Mouse (Mus musculus): ENCODE measurements at regions not wholly inside any gene's neighbourhood (a gene's known extent, or its start where the extent isn't known, plus 50 kb on each side); places are given as distances from the start of the nearest gene placed in this dataset.

- DNase-seq: no peak
Measured at GRCm38 (mm10) chr1:194330471-194330870, 287.5 kb upstream of the Plxna2 start.

- no peak for DNase-seq
Measured at GRCm38 (mm10) chr1:194320320-194321036, 297.5 kb upstream of the Plxna2 start.

GRCm38 (mm10) chr1:194318351-194318750, 299.7 kb upstream of the Plxna2 start:
- no peak for DNase-seq

GRCm38 (mm10) chr1:194315593-194315992, 302.4 kb upstream of the Plxna2 start:
- DNase-seq: no peak

- peak; percentile 13 to 29 for DNase-seq
Measured at GRCm38 (mm10) chr1:194310373-194310772, 307.6 kb upstream of the Plxna2 start.

GRCm38 (mm10) chr1:194308648-194309047, 309.4 kb upstream of the Plxna2 start:
- no peak for DNase-seq

- no peak for DNase-seq
Measured at GRCm38 (mm10) chr1:194303951-194304350, 314.1 kb upstream of the Plxna2 start.

- DNase-seq: no peak
Measured at GRCm38 (mm10) chr1:194302775-194303174, 315.2 kb upstream of the Plxna2 start.

- DNase-seq: no peak
Measured at GRCm38 (mm10) chr1:194281941-194282340, 336.1 kb upstream of the Plxna2 start.

- DNase-seq: no peak
Measured at GRCm38 (mm10) chr1:194268028-194268427, 350.0 kb upstream of the Plxna2 start.

GRCm38 (mm10) chr1:194262374-194262773, 355.6 kb upstream of the Plxna2 start:
- DNase-seq: no peak

- no peak for DNase-seq
Measured at GRCm38 (mm10) chr1:194259957-194260356, 358.1 kb upstream of the Plxna2 start.

- no peak for DNase-seq
Measured at GRCm38 (mm10) chr1:194244776-194245366, 373.1 kb upstream of the Plxna2 start.

GRCm38 (mm10) chr1:194241111-194241510, 376.9 kb upstream of the Plxna2 start:
- DNase-seq: no peak

GRCm38 (mm10) chr1:194231206-194231605, 386.8 kb upstream of the Plxna2 start:
- peak; percentile 41 to 49 for DNase-seq

- no peak for DNase-seq
Measured at GRCm38 (mm10) chr1:194226550-194227160, 391.4 kb upstream of the Plxna2 start.

- no peak for DNase-seq
Measured at GRCm38 (mm10) chr1:194225786-194226185, 392.2 kb upstream of the Plxna2 start.

- no peak for DNase-seq
Measured at GRCm38 (mm10) chr1:194224046-194224445, 394.0 kb upstream of the Plxna2 start.

- DNase-seq: no peak
Measured at GRCm38 (mm10) chr1:194223610-194224009, 394.4 kb upstream of the Plxna2 start.

GRCm38 (mm10) chr1:194223015-194223414, 395.0 kb upstream of the Plxna2 start:
- peak; percentile 90 to 91 for DNase-seq

GRCm38 (mm10) chr1:194208034-194209000, 409.7 kb upstream of the Plxna2 start:
- DNase-seq: no peak

GRCm38 (mm10) chr1:194197516-194197915, 420.5 kb upstream of the Plxna2 start:
- DNase-seq: peak; percentile 36 to 59

GRCm38 (mm10) chr1:194182293-194182692, 435.7 kb upstream of the Plxna2 start:
- DNase-seq: no peak
